25 mouse cellular contexts compared by ENCODE assay signal in genomic region chr3:83859071-83859470, GRCm38 (mm10). TPM values are rescaled to one million over a fixed set of nuclear protein-coding genes. Genes with fewer than 3 reads are reported as not detected.
A peak's percentile ranks its signal among the peaks of the same experiment; 100 is the strongest.
DNase-seq lines count a peak whose midpoint lies in the region; ATAC-seq and TF ChIP-seq lines count a peak whose summit lies in the region.
"Had no signal": no experiment of that assay in that cellular context is flagged by ENCODE, and none has a peak within 500 bp of the region (broad histone marks: within the 10 kb centered on the region; RNA-seq: fewer than 3 reads in every experiment).

No protein-coding gene starts in this region.

- H3K4me2 ChIP-seq in liver, postnatal 0 days (ENCODE audit: low read depth, low read length), result peak overlapping the region; percentile 14; the same call in 1 of the 2 replicates
- no peak overlapping the region for H3K4me2 ChIP-seq in liver, embryonic 11.5 days
- no peak overlapping the region for H3K4me2 ChIP-seq in neural tube, embryonic 15.5 days
- H3K4me2 ChIP-seq: embryonic facial prominence, embryonic 13.5 days; forebrain, embryonic 12.5 days; forebrain, embryonic 15.5 days; heart, embryonic 11.5 days; hindbrain, embryonic 15.5 days had no signal

- ATAC-seq in liver, postnatal 0 days, result no peak
- no peak for ATAC-seq in liver, embryonic 11.5 days (replicated peaks; ENCODE audit: low FRiP score)
- peak; percentile 69 for ATAC-seq in megakaryocyte, adult 5-6 weeks (ENCODE audit: poor library complexity, severe bottlenecking)
- ATAC-seq in neural tube, embryonic 15.5 days (ENCODE audit: low FRiP score), result no peak
- ATAC-seq: forebrain, embryonic 15.5 days had no signal

- H3K9me3 ChIP-seq in liver, postnatal 0 days (ENCODE audit: low read length), result no peaks in the 10 kb centered on the region
- H3K9me3 ChIP-seq in liver, embryonic 11.5 days (ENCODE audit: control insufficient read depth, low read length), result no peaks in the 10 kb centered on the region
- no peaks in the 10 kb centered on the region for H3K9me3 ChIP-seq in neural tube, embryonic 15.5 days (replicated peaks)
- H3K9me3 ChIP-seq: embryonic facial prominence, embryonic 10.5 days; embryonic facial prominence, embryonic 13.5 days; forebrain, embryonic 12.5 days; forebrain, embryonic 15.5 days; hindbrain, embryonic 15.5 days had no signal

- DNase-seq in liver, postnatal 0 days, result no peak
- DNase-seq in liver, embryonic 11.5 days (ENCODE audit: low spot score), result no peak
- DNase-seq in 416B (ENCODE audit: low read depth) (peak; percentile 21), MN1 (ENCODE audit: low spot score) (no peak)
- no peak for DNase-seq in right cerebral cortex, postnatal 14 days
- DNase-seq: adrenal gland, postnatal 36 days; cerebellum, adult 11-12 months; cerebellum, adult 8-10 months; cerebellum, postnatal 10 days; cerebellum, postnatal 36 days; embryo, embryonic 11 days; gastrocnemius, postnatal 10 days; gastrocnemius, postnatal 36 days; heart, adult 11 months had no signal

- peaks cover 9% of the 10 kb centered on the region for H3K4me1 ChIP-seq in liver, postnatal 0 days (ENCODE audit: insufficient read depth)
- no peaks in the 10 kb centered on the region for H3K4me1 ChIP-seq in liver, embryonic 11.5 days (replicated peaks; ENCODE audit: control insufficient read depth, insufficient read depth, low read length)
- H3K4me1 ChIP-seq in bone marrow, adult 2 months (ENCODE audit: control insufficient read depth, insufficient read depth, low read length), result peaks cover 1% of the 10 kb centered on the region; the same call in 1 of the 2 replicates
- H3K4me1 ChIP-seq in neural tube, embryonic 15.5 days, result no peaks in the 10 kb centered on the region
- H3K4me1 ChIP-seq: forebrain, embryonic 12.5 days; forebrain, embryonic 15.5 days; hindbrain, embryonic 15.5 days had no signal

- no peak for TF ChIP-seq CTCF in liver, postnatal 0 days (IDR thresholded peaks at IDR 0.05; ENCODE audit: low read depth)
- no peak for TF ChIP-seq CTCF in bone marrow, adult 2 months (IDR thresholded peaks at IDR 0.05; ENCODE audit: control insufficient read depth, insufficient read depth, low read length)

- no peaks in the 10 kb centered on the region for H3K27me3 ChIP-seq in liver, postnatal 0 days (ENCODE audit: insufficient read depth, low read length)
- no peaks in the 10 kb centered on the region for H3K27me3 ChIP-seq in liver, embryonic 11.5 days (replicated peaks; ENCODE audit: control insufficient read depth, insufficient read depth, low read length)
- H3K27me3 ChIP-seq in neural tube, embryonic 15.5 days (replicated peaks), result no peaks in the 10 kb centered on the region
- H3K27me3 ChIP-seq: embryonic facial prominence, embryonic 13.5 days; forebrain, embryonic 12.5 days; forebrain, embryonic 15.5 days; hindbrain, embryonic 15.5 days; Patski had no signal

- 0 out of 2 replicates have a peak overlapping the region, but pooled peaks have one; percentile 1 for H3K27ac ChIP-seq in liver, postnatal 0 days (ENCODE audit: low read depth)
- no peak overlapping the region for H3K27ac ChIP-seq in liver, embryonic 11.5 days (ENCODE audit: low read depth, low read length)
- H3K27ac ChIP-seq in bone marrow, adult 2 months (ENCODE audit: control insufficient read depth, insufficient read depth, low read depth, low read length, poor library complexity), result peak overlapping the region; percentile 83
- no peak overlapping the region for H3K27ac ChIP-seq in neural tube, embryonic 15.5 days (replicated peaks)
- H3K27ac ChIP-seq: embryonic facial prominence, embryonic 10.5 days; embryonic facial prominence, embryonic 13.5 days; forebrain, embryonic 12.5 days; forebrain, embryonic 15.5 days; hindbrain, embryonic 15.5 days had no signal

- TF ChIP-seq POLR2A in bone marrow, adult 2 months (IDR thresholded peaks at IDR 0.05; ENCODE audit: borderline replicate concordance, control insufficient read depth, low read depth, low read length), result no peak

- TF ChIP-seq EP300 in liver, postnatal 0 days (IDR thresholded peaks at IDR 0.05; ENCODE audit: low read depth), result no peak

- no peak overlapping the region for H3K4me3 ChIP-seq in liver, postnatal 0 days (ENCODE audit: low read depth, low read length)
- no peak overlapping the region for H3K4me3 ChIP-seq in liver, embryonic 11.5 days (ENCODE audit: low read depth, low read length)
- H3K4me3 ChIP-seq in bone marrow, adult 2 months (replicated peaks; ENCODE audit: control insufficient read depth, low read depth, low read length), result no peak overlapping the region
- H3K4me3 ChIP-seq in neural tube, embryonic 15.5 days (replicated peaks), result no peak overlapping the region
- H3K4me3 ChIP-seq: embryonic facial prominence, embryonic 10.5 days; embryonic facial prominence, embryonic 13.5 days; erythroblast, embryonic 14.5 days; forebrain, embryonic 12.5 days; forebrain, embryonic 15.5 days; hindbrain, embryonic 15.5 days had no signal

- H3K9ac ChIP-seq in liver, postnatal 0 days (replicated peaks), result no peak overlapping the region
- no peak overlapping the region for H3K9ac ChIP-seq in liver, embryonic 11.5 days (ENCODE audit: low read depth, low read length)
- no peak overlapping the region for H3K9ac ChIP-seq in neural tube, embryonic 15.5 days (replicated peaks)
- H3K9ac ChIP-seq: embryonic facial prominence, embryonic 13.5 days; forebrain, embryonic 12.5 days; forebrain, embryonic 15.5 days; hindbrain, embryonic 15.5 days had no signal

- no peaks in the 10 kb centered on the region for H3K36me3 ChIP-seq in liver, postnatal 0 days (replicated peaks; ENCODE audit: insufficient read depth, low read length)
- no peaks in the 10 kb centered on the region for H3K36me3 ChIP-seq in liver, embryonic 11.5 days (ENCODE audit: control insufficient read depth, insufficient read depth, low read length)
- no peaks in the 10 kb centered on the region for H3K36me3 ChIP-seq in neural tube, embryonic 15.5 days
- H3K36me3 ChIP-seq: embryonic facial prominence, embryonic 10.5 days; embryonic facial prominence, embryonic 13.5 days; forebrain, embryonic 12.5 days; forebrain, embryonic 15.5 days; hindbrain, embryonic 15.5 days had no signal

- 66% methylated on average over 3 of the region's 3 CpGs for WGBS in liver, postnatal 0 days (ENCODE audit: insufficient replicate concordance)
- WGBS in liver, embryonic 11.5 days, result 78% methylated on average over 3 of the region's 3 CpGs
- 49% methylated on average over 3 of the region's 3 CpGs for WGBS in bone marrow, adult 2 months
- 82% methylated on average over 3 of the region's 3 CpGs for WGBS in neural tube, embryonic 15.5 days

RNA-seq across cellular contexts. Expression of gene Tlr2, which starts 17.5 kb away (rescaled TPM):
- 2.1 and 2.5 TPM in 2 replicates for polyA plus RNA-seq in liver, postnatal 0 days (2015; fragmentation: Nextera tagmentation; extraction: Ambion mirVana)
- 2.5 and 3.3 TPM in 2 replicates for polyA plus RNA-seq in liver, embryonic 11.5 days (2014; fragmentation: Nextera tagmentation; extraction: Ambion mirVana)
- 1.9 and 4.6 TPM in 2 replicates for polyA plus RNA-seq in bone marrow, adult 2 months (2011; ENCODE audit: insufficient read depth, insufficient read length, low replicate concordance, missing spikeins)
- 48.9 and 62.5 TPM in 2 replicates for total RNA-seq in megakaryocyte, adult 5-6 weeks (2015)
- total RNA-seq in megakaryocyte, adult 5-6 weeks (2017), result 48.9 and 57.0 TPM in 2 replicates
- polyA plus RNA-seq in neural tube, embryonic 15.5 days (2015; fragmentation: Nextera tagmentation; extraction: Ambion mirVana), result 1.3 and 2.1 TPM in 2 replicates
- polyA plus RNA-seq: erythroblast, embryonic 14.5 days had no signal

Comparison
In these comparisons a context has a peak if more than half of its experiments do, and no peak if none do; other contexts are left out.
1. H3K27ac ChIP-seq: peak in liver, postnatal 0 days (single experiment) and bone marrow, adult 2 months (single experiment); none in liver, embryonic 11.5 days (single experiment) and neural tube, embryonic 15.5 days (single experiment).